Mouse (Mus musculus) stomach, postnatal 0 days (tissue): ENCODE measurements around the gene Ralgapa1.

ENCODE experiments used
- CTCF ChIP-seq: IDR thresholded peaks from 2 replicates; pipeline ENCODE4 v1.5.1; 2016; ENCODE audit warnings: antibody characterized with exemption, low read depth, mild to moderate bottlenecking, moderate library complexity
- EP300 ChIP-seq: optimal IDR thresholded peaks from 2 replicates; pipeline ENCODE3; 2016; ENCODE audit warnings: antibody characterized with exemption

DNA sequence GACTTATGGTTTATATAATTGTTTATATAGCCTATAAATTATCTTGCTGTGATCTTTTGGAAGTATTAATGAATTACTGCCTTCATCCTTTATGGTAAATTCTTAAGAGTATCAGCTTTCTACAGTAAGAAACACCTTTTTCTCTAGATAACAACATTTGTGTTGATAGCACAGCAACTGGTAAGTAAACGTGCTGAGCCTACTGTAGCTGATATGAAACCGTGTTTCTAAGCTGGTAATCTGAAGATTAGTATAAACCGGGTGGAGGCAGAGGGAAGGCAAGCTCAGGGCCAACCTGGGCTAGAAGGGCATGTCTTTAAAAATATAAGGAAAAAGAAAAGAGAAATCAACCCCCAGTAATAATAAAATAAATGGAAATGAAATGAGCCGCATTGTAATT, 46.8 kb upstream of the Ralgapa1 start:
- TF ChIP-seq CTCF (no peak), EP300 (no peak)
